ENCODE assay signal across 12 mouse cellular contexts in genomic region chr19:44825216-44825768, GRCm38 (mm10).
DNase-seq lines count a peak whose midpoint lies in the region; ATAC-seq and TF ChIP-seq lines count a peak whose summit lies in the region.
"Had no signal": no experiment of that assay in that cellular context is flagged by ENCODE, and none has a peak within 500 bp of the region (broad histone marks: within the 10 kb centered on the region; RNA-seq: fewer than 3 reads in every experiment).

No protein-coding gene starts in this region.

- no peaks in the 10 kb centered on the region for H3K4me1 ChIP-seq in lung, postnatal 0 days (ENCODE audit: insufficient read depth, low read depth, low read length)
- peaks cover 20% of the 10 kb centered on the region for H3K4me1 ChIP-seq in midbrain, embryonic 12.5 days

- no peak overlapping the region for H3K9ac ChIP-seq in lung, postnatal 0 days (replicated peaks; ENCODE audit: low read depth)
- H3K9ac ChIP-seq in midbrain, embryonic 12.5 days (replicated peaks): no peak overlapping the region

- H3K36me3 ChIP-seq in lung, postnatal 0 days (ENCODE audit: insufficient read depth, low read length): no peaks in the 10 kb centered on the region
- no peaks in the 10 kb centered on the region for H3K36me3 ChIP-seq in midbrain, embryonic 12.5 days

- 0 out of 2 replicates have a peak overlapping the region, but pooled peaks have one; percentile 8 for H3K4me2 ChIP-seq in lung, postnatal 0 days (replicated peaks; ENCODE audit: low read depth, low read length)
- peak overlapping the region; percentile 16 for H3K4me2 ChIP-seq in midbrain, embryonic 12.5 days (replicated peaks)

- ATAC-seq in frontal cortex, adult (ENCODE audit: low TSS enrichment): peak; percentile 52; the same call in 1 of the 2 replicates
- ATAC-seq in lung, postnatal 0 days: no peak
- peak; percentile 38; the same call in 1 of the 2 replicates for ATAC-seq in midbrain, embryonic 12.5 days (ENCODE audit: low FRiP score, low read depth)

- 18% methylated on average over 11 of the region's 11 CpGs for WGBS in lung, postnatal 0 days
- 4% methylated on average over 11 of the region's 11 CpGs for WGBS in midbrain, embryonic 12.5 days

- H3K9me3 ChIP-seq in lung, postnatal 0 days (ENCODE audit: low read length): no peaks in the 10 kb centered on the region
- H3K9me3 ChIP-seq in midbrain, embryonic 12.5 days: no peaks in the 10 kb centered on the region

- TF ChIP-seq EP300 in lung, postnatal 0 days (IDR thresholded peaks at IDR 0.05): no peak

- DNase-seq in frontal cortex, adult 2 months (ENCODE audit: extremely low spot score in 1 of 2, low spot score in 1 of 2): no peak
- DNase-seq in lung, postnatal 0 days (ENCODE audit: low spot score): no peak
- DNase-seq in lung, adult 18-20 months: no peak
- no peak for DNase-seq in adrenal gland, adult (ENCODE audit: inconsistent age in 2 of 2, low spot score in 1 of 2)
- DNase-seq in left cerebral cortex, adult 11 months (ENCODE audit: low spot score): no peak
- DNase-seq in gastrocnemius, postnatal 25 days: no peak
- DNase-seq: cerebellum, postnatal 25 days; heart, postnatal 10 days; kidney, postnatal 14 days; lung, adult 2 months had no signal

- no peak overlapping the region for H3K4me3 ChIP-seq in lung, postnatal 0 days (ENCODE audit: low read depth, low read length)
- H3K4me3 ChIP-seq in midbrain, embryonic 12.5 days: no peak overlapping the region

- 0 out of 2 replicates have a peak, but pooled peaks cover 3% of the 10 kb centered on the region for H3K27me3 ChIP-seq in lung, postnatal 0 days (replicated peaks; ENCODE audit: insufficient read depth, low read length)
- H3K27me3 ChIP-seq in midbrain, embryonic 12.5 days: peaks cover 77% of the 10 kb centered on the region

- no peak for TF ChIP-seq CTCF in lung, postnatal 0 days (IDR thresholded peaks at IDR 0.05)

- H3K27ac ChIP-seq in lung, postnatal 0 days (ENCODE audit: low read length): no peak overlapping the region
- H3K27ac ChIP-seq in midbrain, embryonic 12.5 days (replicated peaks): no peak overlapping the region
